Mouse (Mus musculus): ENCODE measurements around the gene Zfc3h1. TPM values are rescaled to one million over a fixed set of nuclear protein-coding genes. Genes with fewer than 3 reads are reported as not detected.

The Zfc3h1 gene
- total RNA-seq (2014; fragmentation: Nextera tagmentation) (49.0 and 94.8 TPM in 2 replicates), total RNA-seq (2017) (38.3 and 44.9 TPM in 2 replicates)

- peak; percentile 94 for ATAC-seq (replicated peaks; ENCODE audit: low FRiP score, low TSS enrichment, poor library complexity, severe bottlenecking)
Observed at GRCm38 (mm10) chr10:115384221-115385017, at the start of gene Zfc3h1, which contains the start of gene Thap2. Gene Zfc3h1 (plus strand): TSS chr10:115384959. Gene Thap2 (minus strand): TSS chr10:115384443.

GRCm38 (mm10) chr10:115336901-115337300 is 47.9 kb upstream of the Zfc3h1 start:
- no peak for ATAC-seq (replicated peaks; ENCODE audit: low FRiP score, low TSS enrichment, poor library complexity, severe bottlenecking)

- ATAC-seq (replicated peaks; ENCODE audit: low FRiP score, low TSS enrichment, poor library complexity, severe bottlenecking): no peak
Observed at GRCm38 (mm10) chr10:115339820-115340328, 44.9 kb upstream of the Zfc3h1 start.

- no peak for ATAC-seq (replicated peaks; ENCODE audit: low FRiP score, low TSS enrichment, poor library complexity, severe bottlenecking)
Observed at GRCm38 (mm10) chr10:115342771-115343425, 41.9 kb upstream of the Zfc3h1 start.

GRCm38 (mm10) chr10:115346444-115346843 is 38.3 kb upstream of the Zfc3h1 start:
- no peak for ATAC-seq (replicated peaks; ENCODE audit: low FRiP score, low TSS enrichment, poor library complexity, severe bottlenecking)

GRCm38 (mm10) chr10:115348131-115348530 is 36.6 kb upstream of the Zfc3h1 start:
- ATAC-seq (replicated peaks; ENCODE audit: low FRiP score, low TSS enrichment, poor library complexity, severe bottlenecking): no peak

- ATAC-seq (replicated peaks; ENCODE audit: low FRiP score, low TSS enrichment, poor library complexity, severe bottlenecking): no peak
Observed at GRCm38 (mm10) chr10:115349029-115349428, 35.7 kb upstream of the Zfc3h1 start.

- no peak for ATAC-seq (replicated peaks; ENCODE audit: low FRiP score, low TSS enrichment, poor library complexity, severe bottlenecking)
Observed at GRCm38 (mm10) chr10:115349509-115349908, 35.2 kb upstream of the Zfc3h1 start.

- ATAC-seq (replicated peaks; ENCODE audit: low FRiP score, low TSS enrichment, poor library complexity, severe bottlenecking): peak; percentile 66
Observed at GRCm38 (mm10) chr10:115350810-115351397, 33.9 kb upstream of the Zfc3h1 start.

GRCm38 (mm10) chr10:115354553-115354952 is 30.2 kb upstream of the Zfc3h1 start:
- ATAC-seq (replicated peaks; ENCODE audit: low FRiP score, low TSS enrichment, poor library complexity, severe bottlenecking): no peak

GRCm38 (mm10) chr10:115355016-115355415 is 29.7 kb upstream of the Zfc3h1 start:
- ATAC-seq (replicated peaks; ENCODE audit: low FRiP score, low TSS enrichment, poor library complexity, severe bottlenecking): no peak

- ATAC-seq (replicated peaks; ENCODE audit: low FRiP score, low TSS enrichment, poor library complexity, severe bottlenecking): no peak
Observed at GRCm38 (mm10) chr10:115356106-115356505, 28.7 kb upstream of the Zfc3h1 start.

GRCm38 (mm10) chr10:115358216-115358919 is 26.4 kb upstream of the Zfc3h1 start:
- ATAC-seq (replicated peaks; ENCODE audit: low FRiP score, low TSS enrichment, poor library complexity, severe bottlenecking): no peak

- no peak for ATAC-seq (replicated peaks; ENCODE audit: low FRiP score, low TSS enrichment, poor library complexity, severe bottlenecking)
Observed at GRCm38 (mm10) chr10:115359066-115359465, 25.7 kb upstream of the Zfc3h1 start.

- peak; percentile 95 for ATAC-seq (replicated peaks; ENCODE audit: low FRiP score, low TSS enrichment, poor library complexity, severe bottlenecking)
Observed at GRCm38 (mm10) chr10:115361840-115362622, 22.7 kb upstream of the Zfc3h1 start, which contains the start of gene Tmem19. Gene Tmem19 (minus strand): TSS chr10:115362501.

- ATAC-seq (replicated peaks; ENCODE audit: low FRiP score, low TSS enrichment, poor library complexity, severe bottlenecking): peak; percentile 29
Observed at GRCm38 (mm10) chr10:115362623-115362964, 22.2 kb upstream of the Zfc3h1 start.

GRCm38 (mm10) chr10:115363151-115363550 is 21.6 kb upstream of the Zfc3h1 start:
- no peak for ATAC-seq (replicated peaks; ENCODE audit: low FRiP score, low TSS enrichment, poor library complexity, severe bottlenecking)

GRCm38 (mm10) chr10:115381506-115382084 is 3.2 kb upstream of the Zfc3h1 start:
- no peak for ATAC-seq (replicated peaks; ENCODE audit: low FRiP score, low TSS enrichment, poor library complexity, severe bottlenecking)
